Mouse (Mus musculus) heart, adult 8-10 months (tissue): ENCODE measurements around the gene Sgca. TPM values are rescaled to one million over a fixed set of nuclear protein-coding genes. Genes with fewer than 3 reads are reported as not detected.

Source experiments
- DNase-seq: peaks from one replicate; pipeline ENCODE4 v3.0.0; 2022; ENCODE audit warnings: low spot score
- total RNA-seq, 4 experiments: library from RNA; stranded (reverse); gene quantifications; 2 replicates each; pipeline ENCODE4 v1.2.4; 2022

Gene Sgca
- total RNA-seq, 4 experiments from 2014 or later, result 202 to 221 (median 208) TPM

DNA sequence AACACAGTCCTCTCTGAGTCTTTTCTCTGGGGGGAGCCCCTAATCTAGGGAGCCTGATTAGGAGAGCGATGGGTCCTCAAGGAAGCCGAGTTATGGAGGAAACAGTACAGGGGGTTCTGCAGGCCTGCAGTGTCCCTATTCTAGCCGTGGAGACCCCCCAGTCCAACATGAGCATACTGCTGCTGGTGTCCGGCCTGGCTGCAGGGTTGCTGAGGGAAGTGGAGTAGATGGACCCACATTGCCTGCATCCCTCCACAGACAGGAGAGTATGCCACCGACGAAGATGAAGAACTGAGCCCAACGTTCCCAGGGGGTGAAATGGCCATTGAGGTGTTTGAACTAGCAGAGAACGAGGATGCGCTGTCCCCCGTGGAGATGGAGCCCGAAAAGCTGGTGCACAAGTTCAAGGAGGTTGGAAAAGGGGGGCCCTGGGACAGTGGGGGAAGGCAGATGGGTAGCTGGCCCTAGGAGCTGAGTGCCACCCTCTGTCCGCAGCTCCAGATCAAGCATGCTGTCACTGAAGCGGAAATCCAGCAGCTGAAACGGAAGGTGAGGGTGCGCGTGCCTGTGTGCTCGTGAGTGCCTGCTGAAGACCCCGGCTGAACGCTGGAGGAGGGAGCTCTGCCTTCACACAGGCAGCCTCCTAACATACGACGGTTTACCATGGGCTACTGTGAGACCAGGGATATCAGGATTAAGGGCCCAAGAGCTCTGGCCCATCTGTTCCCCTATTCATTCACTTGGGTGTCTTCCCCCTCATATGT lies 25.6 kb upstream of the Sgca start:
- no peak for DNase-seq

DNA sequence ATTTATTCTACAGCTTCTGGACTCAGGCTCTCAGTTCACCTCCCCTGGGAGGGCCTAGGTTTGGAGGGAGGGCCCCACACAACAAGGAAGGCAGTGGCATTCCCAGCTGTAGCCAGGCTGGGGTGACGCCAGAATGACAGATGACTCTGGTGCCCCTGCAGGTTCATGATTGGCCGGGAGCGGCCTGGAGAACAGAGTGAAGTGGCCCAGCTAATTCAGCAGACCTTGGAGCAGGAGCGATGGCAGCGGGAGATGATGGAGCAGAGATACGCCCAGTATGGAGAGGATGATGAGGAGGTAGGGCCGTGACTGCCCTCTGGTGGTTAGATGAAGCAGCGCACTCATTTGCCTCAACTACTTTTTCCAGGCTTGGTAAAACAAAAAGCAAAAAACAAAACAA lies 24.9 kb upstream of the Sgca start:
- peak; percentile 73 for DNase-seq

DNA sequence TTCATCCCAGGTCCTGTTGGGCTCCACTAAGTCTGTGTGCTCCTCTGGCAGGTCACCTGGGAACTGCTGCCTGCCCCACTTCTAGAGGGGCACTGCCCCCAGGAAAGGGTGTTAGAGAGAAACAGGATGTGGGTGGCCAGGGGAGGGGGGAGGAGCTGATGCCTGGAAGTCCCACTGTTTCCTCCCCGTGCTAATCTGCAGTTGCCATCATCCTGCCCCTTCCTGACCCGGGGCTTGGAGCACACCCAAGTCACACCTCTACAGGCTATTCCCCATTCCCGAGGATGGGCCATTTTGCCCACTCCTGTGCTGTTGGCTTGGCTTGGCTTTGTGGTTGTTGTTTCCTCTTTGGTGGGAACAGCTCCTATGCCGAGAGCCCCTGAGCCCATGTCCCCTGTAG lies 24.4 kb upstream of the Sgca start:
- DNase-seq, result peak; percentile 65

DNA sequence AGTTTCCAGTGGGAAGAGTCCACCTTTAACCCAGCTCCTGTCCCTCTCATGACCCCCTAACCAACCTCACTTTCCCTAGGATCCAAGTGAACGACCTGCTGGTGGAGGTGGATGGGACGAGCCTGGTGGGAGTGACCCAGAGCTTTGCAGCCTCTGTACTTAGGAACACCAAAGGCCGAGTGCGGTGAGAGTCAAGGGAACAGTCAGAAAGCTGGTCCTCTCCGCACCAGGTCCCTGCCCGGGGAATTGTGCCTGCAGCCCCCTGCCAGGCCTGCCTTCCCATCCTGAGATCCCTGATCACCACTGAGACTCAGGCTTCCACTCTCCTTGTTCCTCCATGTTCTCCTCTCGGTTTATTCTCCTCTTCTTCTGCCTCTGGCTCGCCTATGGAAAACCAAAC lies 24.0 kb upstream of the Sgca start:
- DNase-seq, result no peak

DNA sequence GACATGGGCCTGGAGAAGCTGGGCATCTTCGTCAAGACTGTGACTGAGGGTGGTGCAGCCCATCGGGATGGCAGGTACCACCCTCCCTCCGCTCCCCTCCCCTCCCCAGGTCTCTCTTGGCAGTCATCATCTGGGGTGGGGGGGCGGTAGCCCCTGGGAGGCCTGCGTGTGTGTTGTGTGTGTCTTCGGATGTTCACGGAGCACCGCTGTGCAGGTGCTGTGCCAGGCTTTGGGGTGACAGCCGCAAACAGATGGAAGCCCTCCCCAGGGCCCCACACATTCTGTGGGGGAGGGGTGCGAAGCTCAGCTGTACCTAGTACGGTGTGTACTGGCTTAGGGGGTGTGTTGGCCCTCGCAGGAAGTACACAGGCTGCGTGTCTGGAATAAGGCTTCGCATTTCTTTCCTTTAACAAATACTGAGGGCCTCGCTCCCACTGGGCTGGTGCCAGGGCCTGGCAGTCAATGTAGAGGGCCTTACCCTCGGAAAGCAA lies 22.0 kb upstream of the Sgca start:
- DNase-seq, result no peak

DNA sequence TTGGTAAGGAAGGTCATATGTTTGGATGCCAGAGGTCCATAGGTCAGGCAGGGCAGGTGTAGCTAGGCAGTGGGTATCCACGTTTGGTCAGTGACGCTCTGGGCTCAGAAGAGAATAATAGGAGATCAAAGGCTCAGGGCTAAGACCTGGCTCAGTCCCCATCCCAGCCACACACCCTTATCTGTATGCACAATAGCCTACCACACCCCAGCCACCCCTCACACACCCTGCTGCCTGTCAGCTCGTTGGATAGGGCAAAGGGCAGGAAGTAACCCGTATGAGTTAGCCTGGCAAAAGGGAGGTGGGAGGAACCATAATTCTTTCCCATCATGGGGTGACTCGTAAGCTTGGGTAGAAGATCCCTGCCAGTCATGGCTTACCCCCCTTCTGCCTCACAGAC lies 21.5 kb upstream of the Sgca start:
- no peak for DNase-seq

DNA sequence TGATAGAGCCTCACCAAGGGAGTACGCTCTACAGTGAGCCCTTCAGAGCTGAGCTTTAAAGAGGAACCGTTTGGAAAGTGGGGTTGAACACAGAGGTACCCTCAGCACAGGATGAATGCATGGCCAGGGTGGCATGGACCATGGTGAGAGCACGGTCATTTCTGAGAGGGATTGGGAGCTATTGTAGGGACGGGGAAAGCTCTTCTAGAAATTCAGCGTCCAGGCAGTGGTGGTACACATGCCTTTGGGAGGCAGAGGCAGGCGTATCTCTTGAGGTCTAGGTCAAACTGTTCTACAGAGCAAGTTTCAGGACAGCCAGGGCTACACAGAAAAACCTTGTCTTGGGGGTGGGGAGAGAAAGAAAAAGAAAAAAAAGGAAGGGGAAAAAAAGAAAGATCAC lies 20.9 kb upstream of the Sgca start:
- no peak for DNase-seq

DNA sequence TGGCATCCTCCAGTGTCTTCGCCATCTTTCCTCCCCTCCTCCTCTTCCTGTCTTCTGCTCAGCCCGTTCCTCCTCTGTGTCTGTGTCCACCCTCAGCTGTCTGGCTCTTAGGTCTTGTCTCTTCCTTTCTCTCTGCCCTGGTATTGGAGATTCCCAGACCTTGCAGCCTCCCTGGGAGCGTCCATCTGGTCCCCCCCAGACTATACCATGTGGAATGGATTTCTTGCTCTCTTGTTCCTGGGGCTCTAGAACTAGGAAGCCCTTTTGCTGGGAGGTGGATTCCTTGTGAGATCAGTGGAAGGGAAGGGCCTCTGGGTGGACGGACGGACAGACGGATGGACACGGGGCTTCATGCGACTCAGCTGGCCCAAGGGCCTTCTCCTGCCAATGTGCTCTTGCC lies 20.0 kb upstream of the Sgca start:
- DNase-seq, result no peak

DNA sequence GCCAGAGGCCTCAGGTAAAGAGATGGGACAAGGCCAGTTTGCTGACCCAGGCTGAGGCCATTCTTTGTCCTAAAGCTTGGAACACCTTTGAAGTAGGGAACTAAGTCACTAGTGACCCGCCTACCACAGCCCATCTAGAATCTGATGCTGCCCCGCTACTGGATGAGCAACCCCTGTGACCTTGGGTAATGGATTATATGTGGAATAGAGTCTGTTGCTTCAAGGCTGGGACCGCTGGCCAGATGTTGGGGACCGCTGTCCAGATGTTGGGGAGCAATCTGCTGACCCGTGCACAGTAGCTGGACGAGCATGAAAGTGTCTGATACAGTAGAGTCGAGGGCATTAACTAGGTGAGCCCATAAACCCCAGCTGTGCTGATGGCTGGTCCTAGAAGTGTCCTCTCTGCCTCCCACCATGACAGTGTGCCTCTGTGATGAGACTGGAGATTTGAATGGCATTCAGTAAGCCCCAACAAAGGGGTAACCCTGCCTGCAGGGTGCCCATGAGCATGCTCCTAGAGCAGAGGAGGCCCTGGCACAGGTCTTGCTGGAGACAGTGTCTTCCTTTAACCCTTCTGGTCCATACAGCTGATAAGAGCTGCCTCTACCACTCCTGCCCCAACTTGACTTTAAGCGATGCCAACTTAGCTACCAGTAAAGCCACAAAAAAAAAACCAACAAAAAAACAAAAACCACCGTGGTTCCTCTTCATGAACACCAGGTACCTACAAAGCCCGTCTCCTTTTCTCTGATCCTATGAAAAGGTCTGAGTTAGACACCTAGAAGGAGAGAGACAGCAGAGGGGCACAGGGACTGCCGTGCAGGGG lies 19.0 kb upstream of the Sgca start:
- no peak for DNase-seq

DNA sequence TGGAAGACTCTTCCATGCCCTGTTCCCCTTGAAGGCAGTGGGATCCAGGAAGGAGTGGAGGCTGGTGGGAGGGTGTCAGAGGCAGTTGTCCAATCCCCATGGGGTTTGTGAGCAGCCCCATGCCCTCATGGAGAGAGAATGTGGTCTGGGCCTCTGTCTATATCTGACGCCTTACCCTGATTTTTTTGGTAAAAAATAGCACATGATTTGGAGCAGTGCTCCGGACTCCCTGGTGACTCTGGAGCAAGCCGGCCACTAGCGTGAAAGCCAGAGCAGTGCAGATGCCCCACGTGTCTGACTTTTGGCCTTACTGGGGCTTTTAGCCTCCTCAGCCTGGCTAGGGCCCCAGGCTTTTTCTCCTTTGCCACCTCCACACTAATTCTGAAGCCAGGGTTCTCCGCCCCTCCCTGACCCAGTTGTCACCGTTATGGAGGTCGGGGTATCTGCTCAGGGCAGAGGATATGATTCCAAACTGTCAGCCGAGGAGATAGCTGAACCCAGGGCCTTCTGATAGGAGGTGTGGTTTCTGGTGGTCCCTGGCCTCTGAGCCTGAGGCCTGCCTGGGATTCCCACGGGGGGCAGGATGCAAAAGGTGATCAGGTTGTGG lies 18.2 kb upstream of the Sgca start:
- DNase-seq, result no peak

DNA sequence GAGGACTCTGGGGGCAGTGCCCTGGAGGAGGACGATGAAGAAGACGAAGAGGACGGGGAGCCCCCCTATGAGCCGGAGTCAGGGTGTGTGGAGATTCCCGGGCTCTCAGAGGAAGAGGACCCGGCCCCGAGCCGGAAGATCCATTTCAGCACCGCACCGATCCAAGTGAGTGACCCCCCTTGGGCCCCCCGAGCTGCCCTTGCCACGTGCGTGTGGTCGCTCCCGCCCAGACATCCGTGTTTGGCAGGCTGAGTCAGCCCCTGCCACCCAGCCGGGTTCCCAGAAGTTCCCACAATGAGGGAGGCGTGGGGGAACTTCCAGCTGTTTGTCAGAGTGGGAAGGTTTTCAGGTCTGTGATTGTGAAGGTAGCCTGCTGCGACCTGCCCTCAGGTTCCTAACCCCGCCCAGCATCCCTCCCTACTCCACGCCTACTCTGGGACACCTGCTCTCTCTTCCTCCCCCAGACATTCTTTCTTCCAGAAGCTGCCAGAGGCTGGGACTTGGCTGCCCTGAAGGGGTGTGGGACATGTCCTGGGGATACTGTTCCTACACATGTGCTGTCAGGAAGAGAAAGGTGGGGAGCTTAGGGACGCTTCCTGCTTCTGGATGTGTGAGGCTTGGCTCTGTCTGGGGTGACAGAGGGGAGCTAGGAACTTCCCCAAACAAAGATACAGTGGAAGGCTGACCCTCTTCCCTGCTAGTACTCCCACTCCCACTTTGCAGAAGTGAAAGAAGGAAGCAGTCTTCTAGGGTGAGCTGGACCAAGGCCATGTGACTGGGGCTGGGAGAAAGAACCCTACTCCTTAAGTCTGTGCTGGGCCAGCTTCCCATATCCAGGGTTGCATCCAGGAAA lies 16.9 kb upstream of the Sgca start:
- peak; percentile 67 for DNase-seq

DNA sequence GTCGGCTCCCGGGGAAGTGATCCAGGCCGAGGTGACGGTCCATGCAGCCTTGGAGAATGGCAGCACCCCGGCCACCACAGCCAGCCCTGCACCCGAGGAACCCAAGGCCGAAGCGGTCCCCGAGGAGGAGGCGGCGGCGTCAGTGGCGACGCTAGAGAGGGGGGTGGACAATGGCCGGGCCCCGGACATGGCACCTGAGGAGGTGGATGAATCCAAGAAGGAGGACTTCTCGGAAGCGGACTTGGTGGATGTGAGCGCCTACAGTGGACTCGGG lies 16.3 kb upstream of the Sgca start:
- DNase-seq, result no peak

DNA sequence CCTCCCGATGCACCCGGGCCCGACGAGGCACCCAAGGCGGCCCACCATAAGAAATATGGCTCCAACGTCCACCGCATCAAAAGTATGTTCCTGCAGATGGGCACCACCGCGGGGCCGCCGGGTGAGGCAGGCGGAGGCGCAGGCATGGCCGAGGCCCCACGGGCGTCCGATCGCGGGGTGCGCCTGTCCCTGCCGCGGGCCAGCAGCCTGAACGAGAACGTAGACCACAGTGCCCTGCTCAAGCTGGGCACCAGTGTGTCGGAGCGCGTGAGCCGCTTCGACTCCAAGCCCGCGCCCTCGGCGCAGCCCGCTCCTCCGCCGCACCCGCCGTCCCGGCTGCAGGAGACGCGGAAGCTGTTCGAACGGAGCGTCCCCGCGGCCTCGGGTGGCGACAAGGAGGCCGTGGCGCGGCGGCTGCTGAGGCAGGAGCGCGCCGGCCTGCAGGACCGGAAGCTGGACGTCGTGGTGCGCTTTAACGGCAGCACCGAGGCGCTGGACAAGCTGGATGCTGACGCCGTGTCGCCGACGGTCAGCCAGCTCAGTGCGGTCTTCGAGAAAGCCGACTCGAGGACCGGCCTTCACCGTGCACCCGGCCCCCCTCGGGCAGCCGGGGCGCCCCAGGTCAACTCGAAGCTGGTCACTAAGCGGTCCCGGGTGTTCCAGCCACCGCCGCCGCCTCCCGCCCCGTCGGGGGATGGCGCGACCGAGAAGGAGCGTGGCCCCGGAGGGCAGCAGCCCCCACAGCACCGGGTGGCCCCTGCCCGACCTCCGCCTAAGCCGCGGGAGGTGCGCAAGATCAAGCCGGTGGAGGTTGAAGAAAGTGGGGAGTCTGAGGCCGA lies 15.7 kb upstream of the Sgca start:
- no peak for DNase-seq

DNA sequence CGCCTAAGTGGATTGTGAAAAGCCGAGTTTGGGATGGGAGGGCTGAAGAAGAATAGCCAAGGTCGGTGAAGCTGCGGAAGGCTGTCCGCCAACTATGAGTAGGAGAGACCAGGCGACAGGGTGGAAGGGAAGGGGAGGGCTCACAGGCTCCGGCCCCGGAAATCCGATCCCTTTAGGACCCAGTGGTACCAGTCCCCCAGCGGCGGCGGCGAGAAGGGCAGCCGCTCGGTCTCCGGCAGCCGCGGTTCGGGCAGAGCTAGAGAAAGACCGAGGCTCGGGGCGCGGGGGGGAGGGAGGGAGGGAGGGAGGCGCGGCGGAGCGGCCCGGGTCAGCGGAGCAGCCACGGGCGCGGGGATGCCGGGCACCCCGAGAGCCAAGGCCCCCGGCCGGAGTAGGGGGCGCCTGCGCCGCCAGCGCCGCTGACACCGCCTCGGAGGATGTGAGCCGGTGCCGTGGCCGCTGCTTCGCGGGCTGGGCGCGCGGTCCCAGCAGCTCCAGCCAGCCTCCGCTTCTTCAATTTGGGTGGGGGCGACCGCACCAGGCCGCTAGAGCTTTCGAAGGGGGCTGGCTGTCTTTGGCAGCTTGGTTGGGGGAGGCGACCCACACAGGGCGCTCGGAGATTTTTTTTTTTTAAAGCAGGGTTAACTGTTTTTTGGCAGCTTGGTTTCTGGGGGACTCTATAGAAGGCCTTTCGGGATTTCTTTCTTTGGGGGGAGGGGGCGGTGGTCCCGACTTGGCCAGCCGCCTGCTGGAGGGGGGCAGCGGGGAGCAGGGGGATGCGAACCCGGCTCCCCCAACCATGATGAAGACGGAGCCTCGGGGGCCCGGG lies 14.8 kb upstream of the Sgca start, which contains the start of gene Ppp1r9b:
Gene Ppp1r9b, plus strand, starts transcription at position 287 of the 829 bp plus-strand sequence.
- peak; percentile 94 for DNase-seq

DNA sequence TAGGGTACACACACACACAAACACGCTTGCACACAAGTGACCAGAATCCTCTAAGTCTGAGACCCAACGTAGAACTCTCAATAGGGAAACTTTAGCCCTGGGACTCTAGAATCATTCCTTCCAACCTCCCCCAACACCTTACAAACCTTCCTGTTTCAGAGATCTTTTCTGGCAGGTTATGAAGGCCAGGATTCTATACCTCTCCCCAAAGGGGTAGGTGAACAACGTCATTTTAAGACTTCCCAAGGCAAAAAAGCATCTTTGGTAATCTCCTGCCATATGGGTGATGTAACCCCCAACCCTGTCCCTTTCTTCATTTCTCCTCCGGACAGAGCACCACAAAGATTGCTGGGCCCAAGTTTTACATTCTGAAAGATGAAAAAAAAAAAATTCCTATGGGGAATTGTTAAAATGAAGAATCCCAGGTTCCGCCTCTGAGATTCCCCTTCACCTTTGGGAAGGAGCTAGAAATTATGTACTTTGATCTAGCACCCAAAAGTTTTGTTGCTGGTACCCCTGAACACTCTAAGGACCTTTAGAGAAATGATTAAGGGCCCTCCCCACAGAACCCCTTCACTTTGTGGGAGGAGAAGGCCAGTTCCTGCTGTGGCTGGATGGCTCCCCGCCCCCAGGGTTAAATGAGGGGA lies 14.1 kb upstream of the Sgca start:
- no peak for DNase-seq

DNA sequence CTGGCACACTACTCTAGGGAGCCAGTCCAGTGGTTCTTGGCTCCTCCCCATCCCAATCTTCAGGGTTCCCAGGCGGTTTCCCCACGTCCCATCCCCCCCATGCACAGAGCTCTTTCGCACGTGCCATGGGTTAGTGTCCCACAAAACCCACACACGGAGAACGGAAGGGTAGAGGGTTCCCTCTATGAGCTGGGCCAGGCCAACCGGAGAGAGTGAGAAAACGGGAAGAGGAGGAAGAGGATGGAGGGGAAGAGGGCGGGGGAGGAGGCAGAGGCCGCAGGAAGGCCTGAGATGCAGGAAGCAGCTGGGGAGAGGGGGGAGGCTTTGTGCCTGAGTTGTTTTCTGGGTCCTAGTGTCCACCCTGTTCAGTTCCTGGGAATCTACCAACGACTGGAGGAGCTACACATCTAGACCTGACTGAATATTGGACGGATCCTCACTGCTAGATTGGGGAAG lies 13.5 kb upstream of the Sgca start:
- DNase-seq, result peak; percentile 91

DNA sequence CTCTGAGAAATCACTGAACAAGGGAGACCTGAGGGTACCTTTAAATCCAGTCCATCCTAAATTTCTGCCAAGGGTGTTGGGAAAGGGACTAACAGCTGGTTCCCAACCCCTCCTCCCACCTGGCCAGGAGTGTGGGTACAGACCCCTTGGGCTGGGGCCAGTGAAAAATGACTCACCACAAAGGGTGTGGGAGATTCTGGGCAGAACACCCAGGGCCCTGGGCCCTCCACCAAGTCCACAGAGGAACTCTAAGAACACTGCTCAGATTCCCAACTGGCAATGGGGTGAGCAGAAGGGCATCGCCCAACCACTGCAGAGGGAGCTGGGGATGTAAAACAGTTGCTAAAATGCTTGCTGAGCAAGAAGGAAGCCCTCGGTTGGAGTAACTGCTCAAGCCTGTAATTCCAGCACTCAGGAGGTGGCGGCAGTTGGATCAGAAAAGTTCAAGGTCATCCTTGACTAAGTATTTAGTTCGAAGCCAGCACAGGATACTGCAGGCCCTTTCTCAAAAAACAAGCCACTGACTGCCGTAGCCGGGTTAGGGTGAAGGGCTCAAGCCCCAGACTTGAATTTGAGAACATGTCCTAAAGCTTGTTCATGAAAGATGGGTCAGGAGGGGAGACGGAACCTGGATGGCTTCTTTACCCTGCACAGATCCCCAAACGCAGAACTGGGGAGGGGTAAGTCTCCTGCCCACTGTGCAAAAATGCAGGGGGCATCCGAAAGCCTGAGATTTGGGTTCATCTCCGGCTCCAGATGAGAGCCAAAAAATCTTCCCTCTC lies 12.8 kb upstream of the Sgca start:
- no peak for DNase-seq

DNA sequence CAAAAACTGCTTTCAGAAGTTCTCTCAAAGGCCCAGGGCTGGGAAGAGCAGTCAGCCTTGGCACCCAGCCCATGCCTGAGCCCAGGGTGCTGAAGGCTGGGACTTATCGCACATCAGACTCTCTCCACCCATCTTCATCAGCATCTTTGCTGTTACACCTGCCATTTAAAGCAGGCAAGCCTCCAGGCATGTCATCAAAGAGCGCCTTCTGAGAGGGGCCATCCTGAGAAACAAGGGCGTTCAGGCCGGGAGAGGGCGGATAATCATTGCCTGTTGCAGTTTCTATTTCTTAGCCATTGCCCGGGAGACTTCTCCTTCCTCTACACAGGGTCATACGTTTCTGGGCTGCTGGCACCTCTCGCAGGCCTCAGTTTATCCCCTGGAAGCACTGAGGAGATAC lies 11.7 kb upstream of the Sgca start:
- no peak for DNase-seq

DNA sequence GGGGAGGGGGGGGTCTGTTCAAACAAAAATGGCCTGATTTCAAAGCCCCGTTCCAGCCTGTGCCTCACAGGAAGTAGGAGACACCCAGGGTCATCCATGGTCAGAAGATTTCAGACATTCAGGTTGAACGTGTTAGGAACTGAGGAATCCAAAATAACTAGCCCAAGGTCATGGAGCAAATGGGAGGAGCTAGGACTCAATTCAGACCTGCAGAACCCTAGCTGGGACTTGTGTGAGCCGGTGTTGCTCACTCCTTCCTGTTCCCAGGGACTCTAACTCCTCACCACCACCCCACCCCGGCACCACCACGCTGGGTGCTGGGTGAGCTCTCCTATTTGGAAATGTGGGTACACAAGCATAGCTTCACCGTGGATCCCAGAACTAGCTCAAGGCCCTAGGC lies 11.2 kb upstream of the Sgca start:
- no peak for DNase-seq
